Mouse (Mus musculus) frontal cortex, postnatal 36 days (tissue): ENCODE data around the gene Kcnb1.

ENCODE experiments used
- DNase-seq, 2 experiments: peaks; one replicate each; pipeline ENCODE4 v3.0.0; 2022; ENCODE audit warnings: low spot score in 2 of 2

Gene Kcnb1

DNA sequence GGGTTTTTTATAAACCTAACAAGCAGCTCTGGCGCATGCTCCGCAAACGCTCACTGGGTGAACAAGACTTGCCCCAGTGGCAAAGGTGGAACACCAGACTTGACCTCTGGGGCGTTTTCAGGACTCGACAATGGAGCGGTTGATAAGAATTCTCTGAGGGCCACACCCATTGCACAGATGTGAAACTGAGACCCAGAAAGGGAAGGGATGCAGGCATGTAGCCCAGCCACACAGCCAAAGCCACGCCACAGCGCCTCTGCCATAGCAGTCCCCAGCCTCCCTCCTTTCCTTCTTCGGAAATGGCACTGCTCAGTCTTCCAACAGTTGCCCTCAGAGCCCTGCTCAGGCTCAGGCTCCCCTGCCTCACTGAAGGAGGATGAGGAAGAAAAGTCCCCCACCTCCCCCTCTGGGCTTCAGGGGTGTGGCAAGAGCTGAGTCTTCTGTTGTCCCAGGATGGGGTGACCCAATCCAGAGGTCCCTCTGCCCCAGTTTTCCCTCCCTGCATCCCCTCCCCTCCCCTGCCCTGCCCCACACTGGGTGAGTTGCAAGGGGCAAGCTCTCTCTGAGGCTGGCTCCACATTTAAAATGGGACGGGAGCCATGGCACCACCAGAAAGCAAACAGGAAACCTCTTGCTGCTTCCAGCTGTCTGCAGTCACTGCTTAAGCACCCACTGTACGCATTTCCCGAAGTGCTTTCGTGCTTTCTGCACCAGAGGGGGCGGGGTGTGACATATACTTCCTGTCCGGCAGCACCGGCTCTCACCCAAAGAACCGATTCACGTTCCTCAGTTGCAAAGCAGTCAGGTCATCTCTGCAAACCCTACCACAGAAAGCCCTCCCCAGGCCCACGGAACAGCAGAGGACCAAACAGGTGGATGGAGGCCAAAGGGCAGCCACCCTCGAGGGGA is 61.0 kb downstream of the Kcnb1 start:
- no peak for DNase-seq

DNA sequence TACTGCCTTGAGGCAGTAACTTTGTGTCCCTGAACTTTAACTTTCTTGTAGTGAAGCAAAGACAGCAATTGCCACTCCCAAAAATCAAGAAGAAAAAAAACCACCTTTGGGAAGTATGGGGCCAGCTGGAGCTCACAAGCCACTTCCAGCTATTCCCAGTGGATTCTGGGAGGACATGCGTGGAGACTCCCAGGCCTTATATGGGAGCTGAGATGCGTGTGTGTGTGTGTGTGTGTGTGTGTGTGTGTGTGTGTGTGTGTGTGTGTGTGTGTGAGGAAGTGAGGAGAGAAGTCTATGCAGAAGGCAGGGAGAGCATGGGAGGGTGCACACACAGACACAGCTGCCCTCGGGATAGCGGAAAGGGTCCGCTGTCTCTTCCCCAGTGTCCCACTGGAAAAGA is 62.6 kb downstream of the Kcnb1 start:
- no peak for DNase-seq

DNA sequence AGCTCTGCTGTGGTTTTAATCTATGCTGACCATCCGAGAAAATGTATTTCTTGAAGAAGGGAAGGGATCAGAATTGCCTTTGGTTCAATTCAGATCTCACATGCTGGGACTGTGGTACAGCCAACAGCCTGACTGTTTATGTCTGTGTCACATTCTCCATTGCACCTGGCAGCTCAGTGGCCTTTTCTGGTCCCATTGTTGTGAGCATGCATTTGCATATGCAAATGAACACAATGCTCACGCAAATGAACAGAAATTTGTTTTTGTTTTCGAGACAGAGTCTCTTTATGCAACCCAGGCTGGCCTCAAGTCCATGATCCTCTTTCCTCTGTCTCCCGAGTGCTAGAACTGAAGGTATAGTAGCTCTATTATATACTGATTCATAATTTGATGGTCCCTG is 64.2 kb downstream of the Kcnb1 start:
- DNase-seq: no peak

DNA sequence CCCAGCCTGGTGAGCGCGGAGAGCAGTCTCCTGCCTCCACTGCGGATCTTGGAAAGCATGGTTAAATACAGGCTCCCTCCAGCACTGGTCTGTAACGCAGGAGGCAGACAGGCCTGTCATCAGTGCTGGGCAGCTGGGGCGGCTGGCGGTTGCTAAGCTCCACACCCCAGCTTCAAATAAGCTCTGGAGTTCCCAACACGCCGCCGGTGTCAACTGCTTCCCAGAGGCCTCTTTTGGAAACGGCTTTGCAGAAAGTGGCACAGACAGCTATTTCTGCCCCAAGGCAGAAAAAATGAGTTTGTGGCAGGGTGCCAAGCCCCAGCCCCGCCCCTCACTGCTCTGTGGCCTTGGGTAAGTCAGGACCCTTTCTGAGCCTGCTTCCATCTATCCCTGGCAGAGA is 66.0 kb downstream of the Kcnb1 start:
- DNase-seq: peak; percentile 57 to 72

DNA sequence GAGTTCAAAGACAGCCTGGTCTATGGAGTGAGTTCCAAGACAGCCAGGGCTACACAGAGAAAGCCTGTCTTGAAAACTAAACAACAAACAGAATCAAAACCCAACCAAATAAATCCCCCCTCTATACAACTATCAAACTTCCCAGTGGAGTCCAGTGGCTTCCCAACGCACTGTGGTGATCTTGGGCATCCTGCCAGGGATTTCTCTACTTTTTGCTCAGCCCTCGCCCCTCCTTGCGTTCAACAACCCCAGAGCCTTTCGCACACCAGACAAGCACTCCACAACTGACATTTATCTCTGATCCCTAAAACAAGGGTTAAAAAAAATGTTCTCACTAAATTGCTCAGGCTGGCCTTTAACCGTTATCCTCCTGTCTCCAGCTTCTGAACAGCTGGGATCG is 67.2 kb downstream of the Kcnb1 start:
- DNase-seq: no peak

DNA sequence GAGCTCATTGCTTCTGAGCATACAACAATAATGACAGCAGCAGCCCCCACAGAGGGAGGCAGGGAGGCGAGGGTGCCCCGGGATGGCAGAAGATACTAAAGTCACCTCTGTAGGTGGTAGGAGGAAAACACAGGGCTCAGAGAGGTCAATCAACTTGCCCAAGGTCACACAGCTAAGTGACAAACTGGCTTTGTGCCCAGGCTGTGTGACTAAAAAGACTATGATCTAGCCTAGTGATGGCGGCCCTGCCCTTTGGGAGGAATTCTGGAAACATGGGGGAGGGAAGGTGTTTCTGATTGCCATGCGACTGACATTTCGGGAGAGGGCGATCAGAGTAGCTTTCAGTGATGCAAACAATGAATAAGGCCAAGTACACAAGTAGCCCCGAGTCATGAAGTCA is 68.0 kb downstream of the Kcnb1 start:
- no peak for DNase-seq

DNA sequence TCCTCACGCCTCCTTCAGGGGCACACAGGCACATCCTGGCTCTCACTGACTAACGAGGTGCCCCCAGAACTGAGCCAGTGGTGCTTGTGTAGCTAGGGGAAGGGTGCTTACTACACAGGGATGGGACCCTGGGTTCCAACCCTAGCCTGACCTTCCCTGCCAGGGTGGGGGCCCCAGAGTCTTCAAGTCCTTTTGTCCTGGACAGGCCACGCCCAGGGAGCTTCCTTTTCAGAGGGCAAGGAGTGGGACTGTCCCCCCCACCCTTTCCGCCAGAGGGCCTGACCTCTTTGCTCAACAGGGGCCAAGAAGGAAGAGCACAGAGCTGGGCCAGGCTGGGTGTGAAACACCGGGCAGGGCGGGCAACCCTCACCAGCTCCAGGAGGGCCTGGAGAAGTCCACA is 68.7 kb downstream of the Kcnb1 start:
- DNase-seq: no peak

DNA sequence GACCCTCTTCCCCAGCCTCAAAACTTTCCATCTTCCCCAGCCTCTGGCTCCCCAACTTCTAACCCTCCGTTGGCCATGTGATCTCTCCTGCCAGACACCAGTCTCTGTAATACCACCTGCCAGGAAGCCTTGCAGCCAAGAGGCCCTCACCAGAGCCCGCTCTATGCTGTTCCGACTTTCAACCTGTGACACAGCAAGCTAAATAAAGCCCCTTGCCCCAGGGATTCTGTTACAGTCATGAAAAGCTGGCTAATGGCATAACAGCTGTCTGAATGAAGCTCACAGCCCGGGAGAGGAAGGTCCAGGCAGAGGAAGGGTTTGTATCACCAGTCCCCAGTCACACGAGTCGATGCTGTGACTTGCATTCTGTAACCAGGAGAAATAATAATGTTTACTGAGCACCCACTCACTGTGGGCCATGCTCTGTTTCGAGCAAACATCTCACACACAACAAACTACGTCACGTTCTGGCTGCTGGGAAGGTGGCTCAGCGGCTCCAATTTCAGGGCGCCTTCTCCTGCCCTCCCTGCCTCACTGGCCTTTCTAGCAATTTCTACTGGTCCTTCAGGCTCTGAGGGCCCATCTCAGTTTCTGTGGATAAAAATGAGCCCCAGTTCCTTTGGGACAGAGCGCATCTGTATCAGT is 69.6 kb downstream of the Kcnb1 start:
- DNase-seq: no peak

DNA sequence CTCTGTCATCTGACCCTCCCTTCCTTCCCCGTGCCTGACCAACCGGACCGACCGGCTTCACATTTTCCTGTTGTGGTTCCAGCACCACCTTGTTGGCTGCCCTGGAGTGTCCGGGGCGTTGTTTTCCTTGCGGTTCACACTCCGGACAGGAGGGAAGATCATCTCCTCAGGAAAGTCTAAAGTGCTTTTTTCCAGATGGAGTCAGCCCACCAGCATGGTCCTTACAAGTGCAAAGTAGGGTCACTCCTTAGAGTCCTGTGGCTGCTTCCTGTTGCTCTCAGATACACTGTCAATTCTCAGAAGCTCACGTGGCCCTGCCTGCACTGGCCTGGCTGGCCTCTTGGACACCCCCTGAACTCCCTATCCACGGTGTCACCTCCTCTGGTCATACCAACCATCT is 71.9 kb downstream of the Kcnb1 start:
- no peak for DNase-seq

DNA sequence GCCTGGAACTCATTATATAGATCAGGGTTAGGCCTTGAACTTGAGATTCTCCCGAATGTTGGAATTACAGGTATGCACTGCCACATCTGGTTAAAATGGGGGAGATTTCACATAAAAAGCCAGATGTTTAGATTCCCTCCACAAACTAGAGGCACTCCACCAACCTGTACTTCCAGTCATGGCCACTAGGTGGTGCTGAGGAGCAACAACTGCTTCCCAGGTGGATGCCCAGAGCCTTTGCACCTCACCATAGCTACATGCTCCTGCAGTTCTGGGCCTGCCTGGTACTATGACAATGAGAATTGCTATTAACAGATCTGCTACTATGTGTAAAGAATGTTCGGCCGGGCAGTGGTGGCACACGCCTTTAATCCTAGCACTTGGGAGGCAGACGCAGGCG is 77.2 kb downstream of the Kcnb1 start:
- DNase-seq: peak; percentile 83 to 85

DNA sequence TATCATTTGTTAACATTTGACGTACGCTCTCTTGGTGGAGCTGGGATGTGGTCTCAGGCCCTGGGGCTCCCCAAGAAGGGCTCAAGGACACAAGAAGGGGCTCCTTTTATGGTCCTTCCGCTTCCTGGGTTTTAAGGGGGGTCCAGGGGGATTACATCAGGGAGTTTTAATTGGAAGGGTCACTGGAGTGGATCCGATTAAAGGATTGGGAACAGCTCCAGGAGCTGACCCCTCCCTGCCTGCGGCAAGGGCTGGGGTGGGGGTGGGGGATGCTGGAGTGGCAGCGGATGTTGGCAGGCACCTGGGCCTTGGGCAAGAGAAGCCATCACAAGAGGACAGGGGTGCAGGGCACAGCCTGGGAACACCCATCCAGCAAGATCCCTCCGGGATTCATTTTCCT is 77.7 kb downstream of the Kcnb1 start:
- no peak for DNase-seq

DNA sequence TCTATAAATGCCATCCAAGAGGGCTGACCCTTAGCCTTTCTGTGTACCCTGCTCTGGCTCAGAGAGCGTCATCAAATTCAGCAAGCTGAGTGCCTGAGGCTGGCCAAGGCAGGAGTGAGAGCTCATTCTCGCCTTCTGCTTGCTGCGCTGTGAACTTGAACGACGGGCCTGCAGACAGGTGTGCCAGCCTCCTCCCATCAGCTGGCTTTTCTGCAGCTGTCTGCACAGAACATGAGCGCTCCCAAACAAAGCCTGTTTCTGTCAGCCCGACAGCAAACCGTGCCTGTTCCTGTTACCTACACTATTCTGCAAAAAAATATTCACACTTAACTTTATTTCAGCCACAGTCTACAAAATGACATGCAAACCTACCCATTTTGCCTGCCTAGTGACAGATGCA is 80.4 kb downstream of the Kcnb1 start:
- DNase-seq: no peak

DNA sequence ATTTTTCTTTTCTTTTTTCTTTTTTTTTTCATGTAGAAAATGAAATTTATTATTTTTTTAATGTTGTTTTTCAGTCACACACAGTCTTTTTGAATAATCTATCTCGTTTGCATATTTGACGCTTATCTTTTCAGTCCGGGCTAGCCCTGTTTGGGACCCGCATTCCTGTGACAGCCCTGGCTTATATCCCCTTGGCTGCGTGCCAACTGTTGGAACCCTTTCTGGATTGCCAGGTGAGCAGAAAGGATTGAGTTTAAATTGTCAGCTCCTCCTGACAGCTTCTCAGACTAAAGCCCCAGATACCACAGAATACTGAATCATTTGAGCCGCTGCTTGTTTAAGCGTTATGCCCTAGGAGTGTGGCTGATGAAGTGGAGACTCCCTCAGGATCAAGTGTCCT is 86.4 kb downstream of the Kcnb1 start:
- DNase-seq: no peak

DNA sequence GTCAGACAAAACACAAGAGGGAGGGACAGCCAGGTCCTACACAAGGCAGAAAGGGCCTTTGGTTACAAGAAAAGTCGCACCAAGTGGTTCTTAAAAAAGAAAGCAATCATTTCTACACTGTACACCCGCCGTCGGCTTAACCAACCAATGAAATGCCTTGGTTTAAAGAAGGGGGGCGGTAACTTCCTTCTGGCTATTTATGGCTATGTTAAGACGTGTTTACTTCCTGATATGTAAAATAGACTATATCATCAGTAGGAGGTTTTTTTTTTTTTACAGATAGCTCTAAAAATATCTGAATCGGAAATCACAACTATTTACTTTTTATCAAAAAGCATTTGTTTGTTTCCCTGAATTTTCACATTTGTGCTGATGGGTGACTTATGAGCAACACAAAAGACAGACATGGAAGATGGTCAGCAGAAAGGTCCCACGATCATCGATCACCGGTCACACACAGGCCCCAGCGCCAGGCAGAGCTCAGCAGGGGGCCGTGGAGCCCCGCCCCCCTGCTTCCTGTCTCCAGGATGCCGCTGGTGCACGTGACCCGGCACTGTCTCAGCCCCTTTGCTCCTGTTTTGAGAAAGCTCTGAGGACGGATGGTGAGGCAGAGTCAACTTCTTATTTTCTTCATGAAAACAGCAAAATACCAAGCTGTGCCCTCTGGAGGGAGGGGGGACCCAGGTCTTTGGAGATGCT is 88.1 kb downstream of the Kcnb1 start:
- no peak for DNase-seq

DNA sequence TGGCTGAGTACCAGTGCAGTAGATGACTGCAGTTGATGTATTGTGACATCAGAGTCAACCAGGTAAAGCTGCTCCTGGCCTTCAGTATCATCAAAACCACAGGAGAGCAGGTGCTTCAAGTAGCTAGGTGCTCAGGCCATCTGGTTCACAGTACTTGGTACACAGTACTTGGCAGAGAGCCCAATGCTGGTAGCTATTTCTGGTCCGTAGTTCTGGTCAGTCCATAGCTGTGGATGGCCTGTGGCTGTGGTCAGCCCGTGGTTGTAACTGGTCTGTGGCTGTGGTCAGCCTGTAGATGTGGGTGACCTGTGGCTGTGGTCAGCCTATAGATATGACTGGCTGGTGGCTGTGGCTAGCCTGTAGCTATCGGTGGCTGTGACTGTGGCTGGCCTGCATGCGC is 95.3 kb downstream of the Kcnb1 start:
- DNase-seq: no peak

DNA sequence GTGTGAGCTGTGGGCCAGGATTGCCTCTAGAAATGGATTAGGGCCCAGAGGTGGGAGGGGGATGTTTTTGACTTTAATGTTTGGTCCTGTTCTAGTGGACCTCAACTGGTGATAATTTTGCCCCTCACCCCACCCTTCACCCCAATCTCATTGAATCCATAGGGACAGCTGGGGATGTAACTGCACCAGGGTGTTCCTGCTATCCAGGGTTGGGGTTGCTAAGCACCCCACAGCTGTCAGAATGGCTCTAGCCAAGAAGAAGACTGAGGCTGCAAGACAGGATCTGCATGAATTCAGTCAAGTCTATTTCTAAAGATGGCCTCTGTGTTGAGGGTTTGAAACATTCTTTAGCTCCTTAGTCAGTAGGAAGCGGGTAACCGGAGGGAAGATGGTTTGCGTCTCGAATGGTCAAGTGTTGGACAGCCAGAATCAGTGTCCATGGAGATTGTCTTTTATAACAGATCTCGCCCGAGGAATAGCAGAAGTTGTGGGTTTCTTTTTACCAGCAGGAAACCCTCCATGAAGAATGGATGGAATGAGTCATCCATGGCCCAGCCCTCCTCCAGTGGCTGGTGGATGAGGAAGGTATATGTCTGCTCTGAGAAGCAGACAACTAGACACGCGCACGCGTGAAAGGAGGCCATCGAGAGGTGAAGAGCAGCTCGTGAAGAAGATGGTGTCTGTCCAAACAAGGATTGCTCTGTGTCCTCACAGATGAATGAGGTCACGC is 96.6 kb downstream of the Kcnb1 start:
- DNase-seq: no peak

DNA sequence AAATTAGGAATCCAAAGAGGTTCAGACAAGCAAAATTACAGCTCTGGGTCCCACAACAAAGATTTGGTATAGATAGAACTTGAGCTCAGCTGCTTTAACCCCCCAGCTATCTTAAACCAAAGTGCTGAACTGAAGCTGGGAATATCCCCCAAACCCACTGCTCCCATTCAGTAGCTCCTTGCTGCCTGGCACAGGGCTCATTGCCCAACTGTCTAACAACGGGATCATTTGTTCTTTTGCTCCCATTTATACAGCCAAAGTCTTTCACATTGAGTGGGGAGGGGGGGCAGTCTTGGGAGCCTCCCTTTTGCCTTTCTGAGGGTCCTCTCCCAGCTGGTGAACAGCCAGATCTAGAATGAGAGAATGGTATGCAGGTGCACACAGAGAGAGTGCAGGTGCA is 99.7 kb downstream of the Kcnb1 start:
- DNase-seq: no peak

DNA sequence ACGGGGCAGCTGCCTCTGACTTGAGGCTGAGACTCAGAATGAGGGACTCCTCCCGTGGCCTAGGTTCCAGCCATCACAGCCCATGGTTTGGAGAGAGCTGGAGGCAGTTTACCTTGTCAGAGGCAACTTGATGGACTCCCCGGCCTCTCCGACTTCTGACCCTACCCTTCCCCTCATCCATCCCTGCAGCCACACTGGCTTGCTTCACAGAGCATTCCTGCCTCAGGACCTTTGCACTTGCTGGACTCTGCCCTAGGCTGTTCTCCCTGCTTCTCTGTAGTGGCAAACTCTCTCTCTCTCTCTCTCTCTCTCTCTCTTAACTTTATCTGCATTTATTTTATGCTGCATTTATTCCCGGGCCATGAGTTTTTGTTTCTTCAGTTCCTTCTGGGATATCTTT is 103.1 kb downstream of the Kcnb1 start:
- no peak for DNase-seq

DNA sequence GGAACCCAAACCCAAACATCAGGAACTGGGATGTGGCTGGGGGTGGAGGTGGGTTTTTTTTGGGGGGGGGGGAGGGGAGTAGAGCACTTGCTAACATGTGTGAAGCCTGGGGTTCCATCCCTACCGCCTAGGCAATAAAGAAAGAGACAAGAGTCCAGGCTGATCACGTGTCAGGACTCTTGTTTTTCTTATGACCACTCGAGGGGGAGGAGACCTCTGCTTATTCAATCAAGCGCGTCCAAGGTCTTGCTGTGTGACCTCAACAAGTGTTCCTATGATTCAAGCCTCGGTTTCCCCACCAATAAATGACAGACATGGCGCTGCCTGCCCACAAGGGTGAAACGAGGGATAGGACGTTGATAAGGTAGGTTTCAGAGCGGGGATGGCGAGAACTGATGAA is 103.9 kb downstream of the Kcnb1 start:
- DNase-seq: no peak

DNA sequence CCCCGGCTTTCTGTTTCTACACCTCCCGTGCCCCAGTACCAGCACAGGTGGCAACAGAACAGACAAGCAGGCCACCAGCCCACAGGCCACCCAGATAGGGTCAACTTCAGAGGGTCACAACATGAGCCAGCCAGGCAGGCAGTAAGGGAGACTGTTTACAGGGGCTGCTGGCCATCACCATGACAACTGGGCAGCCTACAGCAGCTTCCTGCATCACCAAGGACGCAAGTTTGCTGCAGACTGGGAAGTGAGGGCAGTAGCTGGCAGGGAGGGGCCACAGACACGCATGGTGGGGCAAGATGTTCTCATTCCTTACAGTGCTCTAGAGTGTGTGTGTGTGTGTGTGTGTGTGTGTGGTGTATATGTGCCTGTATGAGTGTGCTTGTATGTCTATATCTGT is 108.3 kb downstream of the Kcnb1 start:
- DNase-seq: no peak

DNA sequence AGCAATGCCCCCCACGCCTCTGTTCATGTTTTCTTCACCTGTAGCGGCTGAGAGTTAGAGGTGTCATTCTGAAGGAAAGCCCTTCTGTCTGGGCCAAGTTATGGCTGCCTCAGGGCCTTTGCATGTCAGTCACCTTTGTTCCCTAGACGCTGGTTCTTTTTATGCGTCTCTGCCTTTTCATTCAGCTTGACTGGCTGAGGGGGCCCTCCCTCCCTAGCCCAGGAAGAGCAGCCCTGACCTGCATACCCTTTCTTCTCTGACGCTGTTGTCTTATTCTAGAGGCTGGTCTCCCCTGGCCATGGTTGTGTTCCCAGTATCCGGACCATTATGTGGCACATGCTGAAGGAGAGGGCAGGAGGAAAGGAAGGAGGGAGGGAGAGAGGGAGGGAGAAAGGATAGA is 108.8 kb downstream of the Kcnb1 start:
- DNase-seq: no peak

DNA sequence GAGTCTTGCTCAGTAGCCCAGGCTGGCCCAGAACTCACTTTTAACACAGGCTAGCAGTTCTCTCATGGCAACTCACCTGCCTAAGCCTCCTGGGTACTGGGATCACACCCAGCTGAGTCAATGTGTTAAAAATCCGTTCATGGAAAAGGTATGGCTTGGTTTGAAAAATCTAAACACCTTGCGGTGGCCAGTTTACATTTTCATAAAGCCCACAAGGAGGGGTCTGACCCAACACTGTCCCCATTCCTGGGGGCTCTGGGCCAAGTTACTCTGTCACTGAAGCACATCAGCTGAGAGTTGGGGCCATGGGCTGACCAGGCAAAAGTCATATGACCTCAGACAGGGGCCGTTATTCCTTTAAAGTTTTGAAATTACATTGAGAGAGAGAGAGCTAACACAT is 109.6 kb downstream of the Kcnb1 start:
- DNase-seq: no peak
